8 mouse cellular contexts compared by ENCODE assay signal in genomic region chr14:78535366-78535765, GRCm38 (mm10). TPM values are rescaled to one million over a fixed set of nuclear protein-coding genes. Genes with fewer than 3 reads are reported as not detected.
DNase-seq lines count a peak whose midpoint lies in the region; ATAC-seq lines count a peak whose summit lies in the region.

No protein-coding gene starts in this region.

- no peak for ATAC-seq in kidney, embryonic 15.5 days (replicated peaks; ENCODE audit: low FRiP score)
- no peak for ATAC-seq in hindbrain, embryonic 16.5 days
- ATAC-seq in midbrain, embryonic 16.5 days, result no peak

- no peaks in the 10 kb centered on the region for H3K36me3 ChIP-seq in kidney, embryonic 15.5 days
- H3K36me3 ChIP-seq in hindbrain, embryonic 16.5 days (ENCODE audit: control insufficient read depth, insufficient read depth, low read length), result no peaks in the 10 kb centered on the region
- no peaks in the 10 kb centered on the region for H3K36me3 ChIP-seq in midbrain, embryonic 16.5 days (ENCODE audit: control insufficient read depth, insufficient read depth, low read length)

- H3K27me3 ChIP-seq in kidney, embryonic 15.5 days, result no peaks in the 10 kb centered on the region
- no peaks in the 10 kb centered on the region for H3K27me3 ChIP-seq in hindbrain, embryonic 16.5 days (replicated peaks; ENCODE audit: control insufficient read depth, insufficient read depth, low read length)
- H3K27me3 ChIP-seq in midbrain, embryonic 16.5 days (ENCODE audit: control insufficient read depth, insufficient read depth, low read depth, low read length), result no peaks in the 10 kb centered on the region

- H3K27ac ChIP-seq in kidney, embryonic 15.5 days, result no peak overlapping the region
- H3K27ac ChIP-seq in hindbrain, embryonic 16.5 days (ENCODE audit: low read depth, low read length), result peak overlapping the region; percentile 16; the same call in 1 of the 2 replicates
- 0 out of 2 replicates have a peak overlapping the region, but pooled peaks have one; percentile 63 for H3K27ac ChIP-seq in midbrain, embryonic 16.5 days (ENCODE audit: low read length)

- H3K9me3 ChIP-seq in kidney, embryonic 15.5 days (replicated peaks), result no peaks in the 10 kb centered on the region
- no peaks in the 10 kb centered on the region for H3K9me3 ChIP-seq in hindbrain, embryonic 16.5 days (ENCODE audit: control insufficient read depth, low read length)
- H3K9me3 ChIP-seq in midbrain, embryonic 16.5 days (replicated peaks; ENCODE audit: control insufficient read depth, low read length, poor library complexity, severe bottlenecking), result no peaks in the 10 kb centered on the region

- H3K4me2 ChIP-seq in kidney, embryonic 15.5 days, result peak overlapping the region; percentile 75
- peak overlapping the region; percentile 78 for H3K4me2 ChIP-seq in hindbrain, embryonic 16.5 days (ENCODE audit: low read length)
- H3K4me2 ChIP-seq in midbrain, embryonic 16.5 days (ENCODE audit: low read length), result peak overlapping the region; percentile 63

- DNase-seq in kidney, adult 9 months, result no peak
- peak; percentile 34 for DNase-seq in embryo, embryonic 10.5 days (ENCODE audit: low spot score)
- no peak for DNase-seq in spleen, postnatal 10 days (ENCODE audit: low spot score in 2 of 2)
- DNase-seq in layer of hippocampus, postnatal 10 days (ENCODE audit: low spot score in 2 of 2), result no peak
- DNase-seq in layer of hippocampus, adult 11-12 months (ENCODE audit: low spot score), result no peak

- H3K4me3 ChIP-seq in kidney, embryonic 15.5 days (replicated peaks), result peak overlapping the region; percentile 95
- H3K4me3 ChIP-seq in hindbrain, embryonic 16.5 days (ENCODE audit: low read length), result peak overlapping the region; percentile 95
- peak overlapping the region; percentile 95 for H3K4me3 ChIP-seq in midbrain, embryonic 16.5 days (ENCODE audit: low read depth, low read length)

- peak overlapping the region; percentile 93 for H3K9ac ChIP-seq in kidney, embryonic 15.5 days
- peak overlapping the region; percentile 97 for H3K9ac ChIP-seq in hindbrain, embryonic 16.5 days (ENCODE audit: low read depth, low read length)
- H3K9ac ChIP-seq in midbrain, embryonic 16.5 days (ENCODE audit: low read depth, low read length), result peak overlapping the region; percentile 99

- H3K4me1 ChIP-seq in kidney, embryonic 15.5 days, result peaks cover 28% of the 10 kb centered on the region
- peaks cover 24% of the 10 kb centered on the region for H3K4me1 ChIP-seq in hindbrain, embryonic 16.5 days (ENCODE audit: control insufficient read depth, insufficient read depth, low read depth, low read length)
- peaks cover 29% of the 10 kb centered on the region for H3K4me1 ChIP-seq in midbrain, embryonic 16.5 days (ENCODE audit: control insufficient read depth, insufficient read depth, low read length)

- 32% methylated on average over 2 of the region's 2 CpGs for WGBS in kidney, embryonic 15.5 days
- WGBS in hindbrain, embryonic 16.5 days, result 21% methylated on average over 2 of the region's 2 CpGs
- 17% methylated on average over 2 of the region's 2 CpGs for WGBS in midbrain, embryonic 16.5 days

RNA-seq across cellular contexts. Expression of gene Akap11, which starts 1.2 kb away (rescaled TPM):
- polyA plus RNA-seq in kidney, embryonic 15.5 days (2015; fragmentation: Nextera tagmentation; extraction: Ambion mirVana), result 20.0 and 20.2 TPM in 2 replicates
- polyA plus RNA-seq in hindbrain, embryonic 16.5 days (2015; fragmentation: Nextera tagmentation; extraction: Ambion mirVana), result 32.1 and 33.8 TPM in 2 replicates
- 39.7 and 45.5 TPM in 2 replicates for polyA plus RNA-seq in midbrain, embryonic 16.5 days (2015; fragmentation: Nextera tagmentation; extraction: Ambion mirVana)
- 100 to 1,000 TPM; 155 to 162 TPM for total RNA-seq in layer of hippocampus, postnatal 10 days (2021)
